Mouse (Mus musculus): ENCODE data around the gene Eya3. TPM values are rescaled to one million over a fixed set of nuclear protein-coding genes. Genes with fewer than 3 reads are reported as not detected.
"Not testable (repeated sequence)": the region's sequence is repeated elsewhere in the genome, so short reads cannot be mapped to it uniquely, and the experiment has no call there.

Eya3 gene
- polyA plus RNA-seq, 1 experiment from 2014 or later = 28.4 TPM

DNA sequence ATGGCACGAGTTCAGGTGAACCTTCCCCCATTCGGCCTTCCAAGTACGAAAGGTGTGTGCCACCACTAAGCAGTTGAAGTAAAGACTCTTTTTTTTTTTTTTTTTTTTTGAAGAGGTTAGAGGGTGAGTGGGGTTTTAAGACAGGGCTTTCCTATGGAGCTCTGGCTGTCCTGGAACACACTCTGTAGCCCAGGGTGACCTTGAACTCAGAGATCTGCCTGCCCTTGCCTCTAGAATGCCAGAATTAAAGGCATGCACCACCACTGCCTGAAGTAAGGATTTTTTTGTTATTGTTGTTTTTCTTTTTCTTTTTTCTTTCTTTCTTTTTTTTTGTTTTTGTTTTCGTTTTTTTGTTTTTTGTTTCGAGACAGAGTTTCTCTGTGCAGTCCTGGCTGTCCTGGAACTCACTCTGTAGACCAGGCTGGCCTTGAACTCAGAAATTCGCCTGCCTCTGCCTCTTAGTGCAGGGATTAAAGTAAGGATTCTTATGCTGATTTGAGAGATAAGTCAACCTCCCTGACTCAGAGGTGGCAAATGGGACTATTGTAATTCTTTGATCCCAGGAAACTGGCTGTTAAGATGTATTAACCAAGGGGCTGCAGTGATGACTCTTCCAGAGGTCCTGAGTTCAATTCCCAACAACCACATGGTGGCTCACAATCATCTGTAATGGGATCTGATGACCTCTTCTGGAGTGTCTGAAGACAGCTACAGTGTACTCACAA, 110.6 kb downstream of the Eya3 start:
- Histone ChIP-seq H3K36me3 (replicated peaks) (no peaks in the 10 kb centered on the region), H3K4me1 (0 out of 2 replicates have a peak, but pooled peaks cover 2% of the 10 kb centered on the region), H3K9me3 (no peaks in the 10 kb centered on the region), H3K4me3 (replicated peaks) (no peak overlapping the region), H3K27me3 (no peaks in the 10 kb centered on the region), H3K4me2 (no peak overlapping the region), H3K27ac (no peak overlapping the region), H3K9ac (no peak overlapping the region)
- 79% methylated on average over 6 of the region's 6 CpGs for WGBS
- no peak for ATAC-seq (ENCODE audit: low FRiP score)

DNA sequence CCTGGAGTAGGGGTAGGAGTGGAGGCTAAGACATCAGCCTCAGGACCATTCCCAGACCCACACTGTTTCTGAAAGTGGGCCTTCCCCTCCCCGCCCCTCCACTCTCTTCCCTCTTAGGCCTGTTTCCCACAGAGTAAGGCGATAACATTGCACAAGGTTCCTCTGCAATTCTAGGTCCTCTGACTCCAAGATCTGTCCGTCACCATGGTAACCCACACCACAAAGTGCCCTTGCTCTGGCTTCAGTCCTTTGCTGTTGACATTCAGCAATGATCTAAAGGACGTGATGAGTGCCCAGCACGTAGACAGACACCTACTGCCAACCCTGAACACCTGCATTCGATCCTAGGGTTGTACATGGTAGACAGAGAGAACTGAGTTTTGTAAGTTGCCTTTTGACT, 114.2 kb downstream of the Eya3 start:
- H3K9me3 ChIP-seq = no peaks in the 10 kb centered on the region
- no peak overlapping the region for H3K4me3 ChIP-seq (replicated peaks)
- H3K4me2 ChIP-seq = no peak overlapping the region
- H3K4me1 ChIP-seq = peaks cover 4% of the 10 kb centered on the region
- no peak overlapping the region for H3K9ac ChIP-seq
- H3K27ac ChIP-seq = no peak overlapping the region
- peaks cover 13% of the 10 kb centered on the region for H3K27me3 ChIP-seq
- no peaks in the 10 kb centered on the region for H3K36me3 ChIP-seq (replicated peaks)
- WGBS = 74% methylated on average over 6 of the region's 6 CpGs
- no peak for ATAC-seq (ENCODE audit: low FRiP score)

DNA sequence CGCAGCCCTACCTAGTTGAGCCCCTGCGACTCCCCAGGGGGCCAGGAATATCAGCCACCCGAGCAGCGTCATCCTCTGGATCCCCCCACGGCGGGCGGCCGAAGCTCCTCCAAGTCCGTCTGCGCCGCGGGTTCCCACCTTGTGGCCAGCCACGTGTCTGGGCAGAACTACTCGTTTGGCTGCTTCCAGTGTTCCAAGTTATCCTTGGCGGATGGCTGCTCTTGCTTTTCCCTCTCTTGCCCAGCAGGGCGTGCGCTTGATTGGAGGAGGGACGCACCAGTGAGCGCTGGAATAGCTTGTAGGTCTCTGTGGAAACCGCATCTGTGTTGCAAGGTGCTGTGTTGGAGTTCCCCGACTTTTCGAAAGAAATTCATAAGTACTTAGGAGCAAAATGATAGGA, 118.2 kb downstream of the Eya3 start, which contains the start of gene Smpdl3b:
Gene Smpdl3b (minus strand): TSS at position 279 of the 400 bp plus-strand sequence.
- Histone ChIP-seq H3K4me2 (peak within 1 kb of the TSS; percentile 70), H3K27ac (no peak within 1 kb of the TSS), H3K9ac (peak within 1 kb of the TSS; percentile 56), H3K36me3 (replicated peaks) (no peaks in the 10 kb centered on the region), H3K27me3 (peaks cover 16% of the 10 kb centered on the region), H3K4me1 (peaks cover 4% of the 10 kb centered on the region), H3K4me3 (replicated peaks) (peak within 1 kb of the TSS; percentile 39), H3K9me3 (no peaks in the 10 kb centered on the region)
- 1% methylated on average over 22 of the region's 22 CpGs for WGBS
- ATAC-seq (ENCODE audit: low FRiP score) = peak; percentile 74; the same call in 1 of the 2 replicates

DNA sequence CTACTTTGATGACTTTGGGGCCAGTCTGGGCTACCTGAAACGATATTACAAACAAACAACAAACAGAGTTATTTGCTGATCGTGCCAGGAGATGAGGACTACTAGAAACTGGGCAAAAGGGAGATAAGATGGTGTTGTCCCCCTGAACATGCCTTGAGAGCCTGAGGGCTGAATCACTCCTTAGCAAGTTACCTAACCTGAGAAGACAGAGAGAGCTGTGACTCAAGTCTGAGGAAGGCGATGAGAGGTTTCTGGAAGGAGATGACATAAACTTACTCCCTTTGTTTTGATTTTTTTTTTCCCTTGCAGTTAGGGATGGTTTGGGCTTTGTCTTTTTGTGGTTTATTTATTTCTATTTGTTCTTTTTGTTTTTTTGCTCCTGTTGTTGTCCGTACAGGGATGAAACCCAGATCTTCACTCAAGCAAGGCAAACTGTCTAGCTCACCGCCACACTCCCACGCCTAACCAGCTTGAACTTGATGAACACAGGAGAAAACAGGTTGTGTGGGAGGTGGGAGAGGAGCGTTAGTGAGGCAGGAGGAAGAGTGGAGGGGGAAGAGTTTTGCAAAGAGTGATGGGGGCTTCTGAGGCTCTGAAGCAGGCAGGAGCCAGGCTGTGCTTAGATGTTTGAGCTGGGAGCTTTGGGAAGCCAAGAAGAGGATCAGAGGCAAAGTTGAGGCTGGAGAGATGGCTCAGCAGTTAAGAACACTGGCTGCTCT, 119.0 kb downstream of the Eya3 start:
- ATAC-seq (ENCODE audit: low FRiP score) = no peak
- Histone ChIP-seq H3K4me2 (no peak overlapping the region), H3K36me3 (replicated peaks) (no peaks in the 10 kb centered on the region), H3K9me3 (no peaks in the 10 kb centered on the region), H3K4me1 (peaks cover 4% of the 10 kb centered on the region), H3K4me3 (replicated peaks) (no peak overlapping the region), H3K27ac (no peak overlapping the region), H3K9ac (no peak overlapping the region), H3K27me3 (peaks cover 16% of the 10 kb centered on the region)
- 85% methylated on average over 7 of the region's 7 CpGs for WGBS

DNA sequence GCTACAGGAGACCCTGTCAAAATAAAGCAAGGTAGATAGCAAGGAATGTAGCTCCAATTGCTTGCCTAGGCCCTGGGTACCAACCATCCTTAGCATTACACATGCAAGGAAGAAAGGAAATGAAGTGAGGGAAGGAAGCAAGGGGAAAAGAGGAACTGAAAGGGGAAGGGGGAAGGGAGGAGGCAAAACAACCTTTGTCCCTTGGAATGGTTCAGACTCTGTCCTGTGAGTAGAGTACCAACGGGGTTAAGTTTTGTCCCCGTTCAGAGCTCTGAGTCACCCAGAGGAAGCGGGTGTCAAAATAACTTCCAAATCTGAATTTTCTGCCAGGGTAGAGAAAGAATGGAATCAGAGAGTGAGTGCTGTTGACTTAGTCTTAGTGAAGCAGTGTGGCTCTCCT, 121.5 kb downstream of the Eya3 start:
- no peaks in the 10 kb centered on the region for H3K36me3 ChIP-seq (replicated peaks)
- no peak overlapping the region for H3K9ac ChIP-seq
- no peak overlapping the region for H3K27ac ChIP-seq
- no peak for ATAC-seq (ENCODE audit: low FRiP score)
- H3K4me1 ChIP-seq = peaks cover 4% of the 10 kb centered on the region
- H3K27me3 ChIP-seq = peaks cover 16% of the 10 kb centered on the region
- WGBS = 78% methylated on average over 3 of the region's 3 CpGs
- no peak overlapping the region for H3K4me2 ChIP-seq
- no peak overlapping the region for H3K4me3 ChIP-seq (replicated peaks)
- H3K9me3 ChIP-seq = no peaks in the 10 kb centered on the region

DNA sequence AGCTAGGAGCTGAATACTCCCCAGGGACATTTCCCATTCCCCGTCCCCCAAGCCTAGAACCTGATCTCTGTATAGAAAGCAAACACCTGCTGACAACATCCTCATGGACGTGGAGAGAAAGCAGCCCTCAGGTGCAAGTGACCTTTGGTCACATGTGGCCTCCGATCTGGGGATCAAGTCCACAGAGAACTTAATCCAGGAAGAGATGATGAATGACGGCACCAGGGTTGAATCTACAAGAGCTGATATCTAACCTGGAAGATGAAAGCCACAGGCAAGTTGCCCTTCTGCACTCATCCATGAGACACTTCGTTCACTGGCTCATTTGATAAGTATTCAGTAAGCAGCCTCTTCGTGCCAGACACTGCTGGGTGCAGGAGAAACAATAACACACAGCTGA, 123.8 kb downstream of the Eya3 start:
- H3K9ac ChIP-seq = no peak overlapping the region
- H3K27ac ChIP-seq = no peak overlapping the region
- H3K4me3 ChIP-seq (replicated peaks) = no peak overlapping the region
- 79% methylated on average over 6 of the region's 6 CpGs for WGBS
- H3K4me1 ChIP-seq = peaks cover 1% of the 10 kb centered on the region; the same call in 1 of the 2 replicates
- ATAC-seq (ENCODE audit: low FRiP score) = no peak
- no peak overlapping the region for H3K4me2 ChIP-seq
- no peaks in the 10 kb centered on the region for H3K36me3 ChIP-seq (replicated peaks)
- H3K9me3 ChIP-seq = no peaks in the 10 kb centered on the region
- H3K27me3 ChIP-seq = peaks cover 6% of the 10 kb centered on the region

DNA sequence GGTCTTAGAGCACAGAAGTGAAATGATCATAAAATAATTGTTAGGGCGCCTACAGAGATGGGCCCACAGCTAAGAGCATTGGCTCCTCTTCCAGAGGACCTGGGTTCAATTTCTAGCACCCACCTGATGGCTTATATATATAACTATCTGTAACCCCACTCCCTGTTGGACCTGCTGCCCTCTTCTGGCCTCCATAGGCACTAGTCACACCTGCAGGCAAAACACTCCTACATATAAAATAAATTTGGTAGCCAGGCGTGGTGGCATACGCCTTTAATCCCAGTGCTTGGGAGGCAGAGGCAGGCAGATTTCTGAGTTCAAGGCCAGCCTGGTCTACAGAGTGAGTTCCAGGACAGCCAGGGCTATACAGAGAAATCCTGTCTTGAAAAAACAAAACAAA, 124.3 kb downstream of the Eya3 start:
- H3K27me3 ChIP-seq = not testable (repeated sequence)

DNA sequence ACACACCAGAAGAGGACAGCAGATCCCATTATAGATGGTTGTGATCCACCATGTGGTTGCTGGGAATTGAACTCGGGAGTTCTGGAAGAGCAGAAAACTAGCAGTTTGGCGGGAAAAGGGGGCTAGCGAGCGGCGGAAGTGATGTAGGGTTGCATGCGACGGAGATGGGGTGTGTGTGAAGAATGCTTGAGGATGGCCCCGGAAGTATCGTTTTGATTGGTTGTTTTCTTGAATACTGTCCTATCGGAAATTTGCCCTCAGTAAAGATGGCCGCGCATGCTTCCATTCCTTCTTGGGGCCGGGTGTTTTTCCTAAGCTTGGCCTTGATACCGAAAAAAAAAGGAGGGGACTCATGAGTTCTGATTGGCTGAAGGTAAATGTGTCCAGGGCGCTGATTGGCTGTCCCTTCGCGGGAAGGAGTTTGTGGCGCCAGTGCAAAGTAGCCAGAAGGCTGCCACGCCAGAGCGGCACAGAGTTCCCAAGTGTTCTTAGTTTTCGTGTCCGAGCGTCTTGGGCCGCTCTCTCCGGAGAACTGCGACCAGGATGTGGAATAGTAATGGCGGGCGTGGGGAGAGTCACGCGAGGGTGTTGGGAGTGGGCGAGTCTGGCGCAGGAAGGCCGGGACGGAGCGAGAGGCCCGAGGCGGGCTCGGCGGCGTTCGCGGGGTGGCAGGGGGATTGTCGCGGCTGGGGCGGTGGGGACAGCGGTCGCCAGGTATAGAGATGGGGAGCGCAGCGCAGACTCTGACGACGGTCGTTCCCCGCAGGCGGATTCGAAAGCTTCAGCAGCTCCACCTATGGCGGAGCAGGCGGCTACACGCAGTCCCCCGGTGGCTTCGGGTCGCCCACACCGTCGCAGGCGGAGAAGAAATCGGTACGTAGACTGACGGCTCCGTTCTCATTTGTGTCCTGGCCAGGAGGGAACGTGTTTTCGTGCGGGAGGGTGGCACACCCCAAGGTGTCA, 129.4 kb downstream of the Eya3 start, which contains the start of gene Rpa2:
Gene Rpa2 (plus strand): TSS at position 419 of the 963 bp plus-strand sequence.
- H3K36me3 ChIP-seq (replicated peaks) = peaks cover 28% of the 10 kb centered on the region
- H3K27ac ChIP-seq = peak within 1 kb of the TSS; percentile 50; the same call in 1 of the 2 replicates
- peak within 1 kb of the TSS; percentile 80 for H3K9ac ChIP-seq
- H3K27me3 ChIP-seq = no peaks in the 10 kb centered on the region
- H3K4me2 ChIP-seq = peak within 1 kb of the TSS; percentile 82
- H3K9me3 ChIP-seq = no peaks in the 10 kb centered on the region
- peaks cover 14% of the 10 kb centered on the region for H3K4me1 ChIP-seq
- H3K4me3 ChIP-seq (replicated peaks) = peak within 1 kb of the TSS; percentile 89
- WGBS = under 1% methylated on average over 70 of the region's 71 CpGs
- peak; percentile 97 for ATAC-seq (ENCODE audit: low FRiP score)

More for the DNA sequence above, 124.3 kb downstream of the Eya3 start:
- H3K4me1 ChIP-seq; H3K27ac ChIP-seq; ATAC-seq (ENCODE audit: low FRiP score); H3K36me3 ChIP-seq (replicated peaks); H3K4me2 ChIP-seq; H3K9me3 ChIP-seq; H3K4me3 ChIP-seq (replicated peaks); H3K9ac ChIP-seq: not testable (repeated sequence)
- WGBS = 92% methylated on average over 3 of the region's 3 CpGs

DNA sequence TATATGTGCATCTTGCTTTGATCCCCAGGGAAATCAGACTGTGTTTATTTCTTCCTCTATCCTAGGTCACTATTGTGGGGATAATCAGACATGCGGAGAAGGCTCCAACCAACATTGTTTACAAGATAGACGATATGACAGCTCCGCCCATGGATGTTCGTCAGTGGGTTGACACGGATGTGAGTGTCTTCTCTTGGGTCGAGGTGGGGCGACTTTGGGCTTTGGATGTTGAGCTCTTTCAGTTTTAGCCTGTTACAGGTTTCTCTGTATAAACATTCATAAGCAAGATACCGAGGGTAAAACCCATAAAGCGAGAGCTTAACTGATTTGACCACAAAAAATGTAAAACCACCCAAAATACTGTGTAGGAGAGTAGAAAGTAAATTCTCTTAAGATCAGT, 133.0 kb downstream of the Eya3 start:
- 93% methylated on average over 9 of the region's 9 CpGs for WGBS
- Histone ChIP-seq H3K4me1 (peaks cover 14% of the 10 kb centered on the region), H3K4me3 (replicated peaks) (no peak overlapping the region), H3K9ac (no peak overlapping the region), H3K4me2 (no peak overlapping the region), H3K36me3 (replicated peaks) (peaks cover 61% of the 10 kb centered on the region), H3K27me3 (no peaks in the 10 kb centered on the region), H3K27ac (no peak overlapping the region), H3K9me3 (no peaks in the 10 kb centered on the region)
- ATAC-seq (ENCODE audit: low FRiP score) = no peak

Measured in forebrain, embryonic 12.5 days (tissue).